Mouse (Mus musculus): Measurements from ENCODE around the gene Slc45a2. TPM values are rescaled to one million over a fixed set of nuclear protein-coding genes. Genes with fewer than 3 reads are reported as not detected.
A peak's percentile ranks its signal among the peaks of the same experiment; 100 is the strongest.
"Not testable (repeated sequence)": the region's sequence is repeated elsewhere in the genome, so short reads cannot be mapped to it uniquely, and the experiment has no call there.

The Slc45a2 gene
- polyA plus RNA-seq, 1 experiment from 2014 or later, result 0.05 TPM

GRCm38 (mm10) chr15:10977151-10977550, 23.4 kb upstream of the Slc45a2 start:
- Histone ChIP-seq H3K27ac (ENCODE audit: low read depth) (no peak overlapping the region), H3K27me3 (ENCODE audit: insufficient read depth, low read length) (no peaks in the 10 kb centered on the region), H3K36me3 (replicated peaks; ENCODE audit: insufficient read depth, low read length) (no peaks in the 10 kb centered on the region), H3K9me3 (ENCODE audit: low read length) (no peaks in the 10 kb centered on the region), H3K9ac (replicated peaks) (no peak overlapping the region), H3K4me2 (ENCODE audit: low read depth, low read length) (no peak overlapping the region), H3K4me3 (ENCODE audit: low read depth, low read length) (no peak overlapping the region), H3K4me1 (ENCODE audit: insufficient read depth) (no peaks in the 10 kb centered on the region)
- TF ChIP-seq CTCF (IDR thresholded peaks at IDR 0.05; ENCODE audit: low read depth) (no peak), EP300 (IDR thresholded peaks at IDR 0.05; ENCODE audit: low read depth) (no peak)
- ATAC-seq (no peak), DNase-seq (no peak)

GRCm38 (mm10) chr15:10980712-10981111, 19.8 kb upstream of the Slc45a2 start:
- Histone ChIP-seq H3K27me3 (ENCODE audit: insufficient read depth, low read length) (no peaks in the 10 kb centered on the region), H3K27ac (ENCODE audit: low read depth) (peak overlapping the region; percentile 86), H3K4me3 (ENCODE audit: low read depth, low read length) (no peak overlapping the region), H3K4me1 (ENCODE audit: insufficient read depth) (0 out of 2 replicates have a peak, but pooled peaks cover 3% of the 10 kb centered on the region), H3K36me3 (replicated peaks; ENCODE audit: insufficient read depth, low read length) (no peaks in the 10 kb centered on the region), H3K9me3 (ENCODE audit: low read length) (no peaks in the 10 kb centered on the region), H3K4me2 (ENCODE audit: low read depth, low read length) (peak overlapping the region; percentile 66), H3K9ac (replicated peaks) (peak overlapping the region; percentile 64; the same call in 1 of the 2 replicates)
- DNase-seq (no peak), ATAC-seq (no peak)
- 48% methylated on average over 2 of the region's 2 CpGs for WGBS (ENCODE audit: insufficient replicate concordance)
- TF ChIP-seq CTCF (IDR thresholded peaks at IDR 0.05; ENCODE audit: low read depth), result no peak

GRCm38 (mm10) chr15:10981377-10982063, 19.0 kb upstream of the Slc45a2 start, which contains the start of gene Amacr:
Gene Amacr (plus strand): TSS chr15:10981756.
- under 1% methylated on average over 46 of the region's 52 CpGs for WGBS (ENCODE audit: insufficient replicate concordance)

DNA sequence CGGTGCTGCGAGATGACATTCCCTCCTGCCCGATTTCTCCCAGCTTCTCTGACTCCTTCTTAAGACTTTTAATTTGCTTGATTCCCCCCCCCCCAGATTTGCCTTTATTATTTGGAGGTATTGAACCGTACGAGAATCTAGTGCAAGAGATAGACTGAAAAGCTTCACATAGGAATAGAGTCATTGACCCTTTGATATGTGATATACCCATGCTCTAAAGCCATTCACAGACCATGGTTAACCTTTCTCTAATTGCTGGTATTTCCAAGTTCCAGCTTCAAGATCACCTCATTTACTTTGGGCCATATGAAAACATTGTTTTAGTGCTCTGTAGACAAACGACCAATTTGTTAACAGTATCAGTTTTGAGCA, 18.5 kb upstream of the Slc45a2 start:
- H3K27me3 ChIP-seq (ENCODE audit: insufficient read depth, low read length), result no peaks in the 10 kb centered on the region
- peak overlapping the region; percentile 86 for H3K27ac ChIP-seq (ENCODE audit: low read depth)
- peaks cover 4% of the 10 kb centered on the region for H3K36me3 ChIP-seq (replicated peaks; ENCODE audit: insufficient read depth, low read length)
- H3K4me3 ChIP-seq (ENCODE audit: low read depth, low read length), result peak overlapping the region; percentile 59
- ATAC-seq (no peak), DNase-seq (no peak)
- WGBS (ENCODE audit: insufficient replicate concordance), result 5% methylated on average over 6 of the region's 6 CpGs
- H3K4me1 ChIP-seq (ENCODE audit: insufficient read depth), result peaks cover 3% of the 10 kb centered on the region; the same call in 1 of the 2 replicates
- H3K9me3 ChIP-seq (ENCODE audit: low read length), result no peaks in the 10 kb centered on the region
- peak overlapping the region; percentile 66 for H3K4me2 ChIP-seq (ENCODE audit: low read depth, low read length)
- TF ChIP-seq CTCF (IDR thresholded peaks at IDR 0.05; ENCODE audit: low read depth), result no peak
- no peak for TF ChIP-seq EP300 (IDR thresholded peaks at IDR 0.05; ENCODE audit: low read depth)
- peak overlapping the region; percentile 64 for H3K9ac ChIP-seq (replicated peaks)

More at GRCm38 (mm10) chr15:10981377-10982063, 19.0 kb upstream of the Slc45a2 start, which contains the start of gene Amacr:
- Histone ChIP-seq H3K9me3 (ENCODE audit: low read length) (no peaks in the 10 kb centered on the region), H3K27ac (ENCODE audit: low read depth) (peak within 1 kb of the TSS; percentile 86), H3K4me3 (ENCODE audit: low read depth, low read length) (peak within 1 kb of the TSS; percentile 59), H3K36me3 (replicated peaks; ENCODE audit: insufficient read depth, low read length) (no peaks in the 10 kb centered on the region), H3K27me3 (ENCODE audit: insufficient read depth, low read length) (no peaks in the 10 kb centered on the region), H3K4me2 (ENCODE audit: low read depth, low read length) (peak within 1 kb of the TSS; percentile 66), H3K4me1 (ENCODE audit: insufficient read depth) (0 out of 2 replicates have a peak, but pooled peaks cover 3% of the 10 kb centered on the region), H3K9ac (replicated peaks) (peak within 1 kb of the TSS; percentile 64)
- ATAC-seq (peak; percentile 97), DNase-seq (peak; percentile 93)
- peak; percentile 53; the same call in 1 of the 2 replicates for TF ChIP-seq EP300 (IDR thresholded peaks at IDR 0.05; ENCODE audit: low read depth)
- TF ChIP-seq CTCF (IDR thresholded peaks at IDR 0.05; ENCODE audit: low read depth), result peak; percentile 49

- H3K27ac ChIP-seq (ENCODE audit: low read depth), result peak overlapping the region; percentile 34; the same call in 1 of the 2 replicates
- DNase-seq (no peak), ATAC-seq (no peak)
- peaks cover 3% of the 10 kb centered on the region for H3K4me1 ChIP-seq (ENCODE audit: insufficient read depth)
- TF ChIP-seq EP300 (IDR thresholded peaks at IDR 0.05; ENCODE audit: low read depth) (no peak), CTCF (IDR thresholded peaks at IDR 0.05; ENCODE audit: low read depth) (no peak)
- no peak overlapping the region for H3K4me3 ChIP-seq (ENCODE audit: low read depth, low read length)
- H3K4me2 ChIP-seq (ENCODE audit: low read depth, low read length), result peak overlapping the region; percentile 50; the same call in 1 of the 2 replicates
- WGBS (ENCODE audit: insufficient replicate concordance), result 62% methylated on average over 6 of the region's 6 CpGs
- peaks cover 7% of the 10 kb centered on the region for H3K36me3 ChIP-seq (replicated peaks; ENCODE audit: insufficient read depth, low read length)
- H3K27me3 ChIP-seq (ENCODE audit: insufficient read depth, low read length), result no peaks in the 10 kb centered on the region
- peak overlapping the region; percentile 36; the same call in 1 of the 2 replicates for H3K9ac ChIP-seq (replicated peaks)
- no peaks in the 10 kb centered on the region for H3K9me3 ChIP-seq (ENCODE audit: low read length)
Measured at GRCm38 (mm10) chr15:10985756-10986155, 14.8 kb upstream of the Slc45a2 start.

DNA sequence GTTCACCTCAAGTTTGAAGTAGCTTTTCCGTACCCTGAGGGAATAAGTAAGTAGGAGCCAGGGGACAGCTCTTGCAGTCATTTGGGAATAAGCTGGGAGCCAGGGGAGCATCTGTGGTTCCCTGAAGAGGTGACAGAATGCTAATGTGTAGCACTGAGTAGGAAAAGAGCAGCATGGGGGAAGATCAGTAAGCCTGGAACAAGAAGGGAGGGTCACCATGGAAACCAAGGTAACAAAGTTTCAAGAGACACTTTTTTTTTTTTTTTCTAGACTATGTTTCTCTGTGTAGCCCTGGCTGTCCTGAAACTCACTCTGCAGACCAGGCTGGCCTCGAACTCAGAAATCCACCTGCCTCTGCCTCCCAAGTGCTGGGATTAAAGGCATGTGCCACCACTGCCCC, 14.0 kb upstream of the Slc45a2 start:
- not testable (repeated sequence) for DNase-seq; H3K9ac ChIP-seq (replicated peaks); H3K27me3 ChIP-seq (ENCODE audit: insufficient read depth, low read length); H3K9me3 ChIP-seq (ENCODE audit: low read length); H3K4me2 ChIP-seq (ENCODE audit: low read depth, low read length); H3K4me1 ChIP-seq (ENCODE audit: insufficient read depth); ATAC-seq; H3K4me3 ChIP-seq (ENCODE audit: low read depth, low read length); H3K36me3 ChIP-seq (replicated peaks; ENCODE audit: insufficient read depth, low read length)
- H3K27ac ChIP-seq (ENCODE audit: low read depth), result peak overlapping the region; percentile 31; the same call in 1 of the 2 replicates
- WGBS (ENCODE audit: insufficient replicate concordance), result 70% methylated on average over 2 of the region's 2 CpGs

All from liver, postnatal 0 days (tissue).